Mouse (Mus musculus) CD4-positive, CD25-positive, alpha-beta regulatory T cell, adult 2 months (primary cell): ENCODE data around the gene Gzmd.
"Not testable (repeated sequence)": the region's sequence is repeated elsewhere in the genome, so short reads cannot be mapped to it uniquely, and the experiment has no call there.

Source experiments
- DNase-seq: peaks from one replicate; pipeline ENCODE4 v3.0.0-alpha.2; 2012; ENCODE audit warnings: low read depth, low spot score

The Gzmd gene

GRCm38 (mm10) chr14:56132508-56132907 is at the start of gene Gzmd:
Gene Gzmd (minus strand): TSS chr14:56132608.
- not testable (repeated sequence) for DNase-seq

DNA sequence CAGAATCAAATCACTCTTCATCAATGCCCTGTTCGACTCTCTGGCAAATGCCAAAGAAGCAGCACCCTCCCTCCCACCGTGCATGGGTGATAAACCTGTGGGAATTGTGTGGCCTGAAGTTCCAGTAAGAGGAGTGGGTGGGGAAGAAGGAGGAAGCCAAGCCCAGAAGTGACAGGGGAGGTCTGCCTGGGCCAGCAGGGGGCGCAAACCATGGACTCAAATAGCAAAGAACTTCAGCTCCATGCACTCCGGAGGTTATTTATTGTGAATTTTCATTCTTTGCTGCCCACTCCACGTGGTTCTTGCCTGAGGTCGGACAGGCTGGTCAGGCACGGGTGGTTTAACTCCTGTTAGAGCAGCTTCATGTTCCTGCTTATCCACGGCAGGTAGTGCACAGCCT is 45.2 kb upstream of the Gzmd start:
- DNase-seq, result peak; percentile 71

- no peak for DNase-seq
Measured at GRCm38 (mm10) chr14:56174499-56174898, 42.1 kb upstream of the Gzmd start, which contains the start of gene Gzmn. Gene Gzmn (minus strand): TSS chr14:56174599.

DNA sequence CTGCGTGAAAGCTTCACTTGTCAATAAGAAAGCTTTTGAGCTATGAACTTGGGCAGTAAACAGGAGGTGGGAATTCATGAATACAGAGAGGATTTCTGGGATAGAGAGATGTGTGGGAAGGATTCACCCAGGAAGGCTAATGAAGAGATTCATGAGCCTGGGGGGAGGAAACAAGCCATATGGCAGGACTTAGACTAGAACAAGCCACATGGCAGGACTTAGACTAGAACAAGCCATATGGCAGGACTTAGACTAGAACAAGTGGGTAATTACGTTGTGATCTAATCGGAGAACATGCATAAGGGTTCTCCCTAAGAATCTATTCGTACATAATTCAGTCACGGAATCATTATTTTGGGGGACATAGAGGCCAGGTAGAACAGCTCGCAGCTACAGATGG is 41.0 kb upstream of the Gzmd start:
- DNase-seq, result no peak

GRCm38 (mm10) chr14:56172744-56173143 is 40.3 kb upstream of the Gzmd start:
- no peak for DNase-seq

DNA sequence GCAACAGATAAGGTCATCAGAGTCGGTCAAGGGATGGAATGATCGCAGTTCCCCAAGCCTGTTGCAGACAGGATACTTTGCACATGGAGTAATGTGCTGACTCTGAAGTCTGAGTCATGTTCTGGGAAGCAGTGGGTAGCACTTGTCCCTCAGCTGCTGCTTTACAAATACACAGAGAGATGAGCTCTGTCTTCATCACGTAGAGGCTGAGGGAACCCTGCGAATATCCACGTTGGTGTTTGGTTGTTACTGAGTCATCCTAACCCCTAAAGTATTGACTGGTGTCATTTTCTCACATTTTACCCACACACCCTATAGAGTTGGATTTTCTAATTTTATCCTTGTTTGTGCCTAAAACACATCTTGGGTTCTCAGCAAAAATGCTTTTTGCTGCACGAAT is 35.6 kb upstream of the Gzmd start:
- no peak for DNase-seq

- no peak for DNase-seq
Measured at GRCm38 (mm10) chr14:56162109-56162508, 29.7 kb upstream of the Gzmd start.

DNA sequence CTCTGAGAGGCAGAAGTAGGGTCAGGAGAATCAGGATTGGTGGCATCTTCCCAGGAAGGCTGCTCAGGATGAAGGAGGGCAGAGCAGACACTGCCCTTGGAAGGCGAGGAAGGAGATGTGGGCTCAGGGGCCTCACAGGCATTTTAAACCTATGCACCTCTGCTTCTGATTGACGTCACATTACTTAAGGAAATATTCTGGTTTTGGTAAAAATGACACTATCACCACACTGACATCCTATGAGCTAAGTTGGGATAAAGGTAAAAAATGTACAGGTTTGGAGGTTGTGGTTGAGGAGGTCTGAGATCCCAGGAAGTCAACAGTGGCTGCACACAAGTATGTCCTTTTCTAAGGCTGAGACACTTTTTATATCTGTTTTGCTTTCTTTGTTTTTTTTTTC is 27.1 kb upstream of the Gzmd start, which contains the start of gene Gzmg:
Gene Gzmg (minus strand): TSS at position 101 of the 400 bp plus-strand sequence.
- not testable (repeated sequence) for DNase-seq

DNA sequence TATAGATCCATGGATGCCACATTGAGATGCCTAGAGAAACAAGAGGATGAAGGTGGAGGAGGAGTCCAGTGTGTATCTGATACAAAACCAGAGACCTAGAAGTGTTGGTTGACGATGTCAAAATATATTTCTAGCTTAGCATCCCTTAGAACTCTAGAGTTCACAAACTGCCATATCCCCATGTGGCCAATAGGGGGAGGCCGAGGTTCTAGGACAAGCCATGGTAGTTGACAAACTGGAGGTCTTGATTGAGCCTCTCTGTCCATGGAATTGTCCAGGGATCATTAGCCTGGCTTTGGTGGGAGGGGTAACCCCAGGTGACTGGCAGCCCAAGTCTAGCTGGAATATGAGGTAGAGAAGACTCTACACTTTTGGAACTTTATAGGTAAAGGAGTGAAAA is 22.9 kb upstream of the Gzmd start:
- peak; percentile 24 for DNase-seq

GRCm38 (mm10) chr14:56133675-56134074 is 1.3 kb upstream of the Gzmd start:
- DNase-seq, result not testable (repeated sequence)

- DNase-seq, result peak; percentile 7
Measured at GRCm38 (mm10) chr14:56128341-56128740, 4.1 kb downstream of the Gzmd start.

DNA sequence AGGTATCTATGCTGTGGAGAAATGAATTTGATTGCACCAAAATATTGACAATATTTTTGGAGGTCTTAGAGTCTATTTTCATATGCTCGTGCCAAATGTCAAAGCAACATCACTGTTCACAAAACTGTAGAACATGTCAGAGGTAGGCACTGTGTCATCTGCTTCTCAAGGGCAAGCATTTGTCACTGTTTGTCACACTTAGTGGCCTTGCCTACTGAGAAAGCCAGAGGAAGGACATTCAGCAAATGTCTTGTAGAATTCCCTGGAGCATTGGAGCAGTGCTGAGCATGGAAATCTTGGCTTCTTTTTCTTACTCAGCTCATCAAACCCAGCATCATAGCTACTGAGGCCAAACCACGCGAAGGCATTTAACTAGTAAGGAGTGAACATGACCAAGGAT is 8.9 kb downstream of the Gzmd start:
- DNase-seq, result no peak

GRCm38 (mm10) chr14:56120525-56120924 is 11.9 kb downstream of the Gzmd start, which contains the start of gene Gzme:
Gene Gzme (minus strand): TSS chr14:56120625.
- no peak for DNase-seq

DNA sequence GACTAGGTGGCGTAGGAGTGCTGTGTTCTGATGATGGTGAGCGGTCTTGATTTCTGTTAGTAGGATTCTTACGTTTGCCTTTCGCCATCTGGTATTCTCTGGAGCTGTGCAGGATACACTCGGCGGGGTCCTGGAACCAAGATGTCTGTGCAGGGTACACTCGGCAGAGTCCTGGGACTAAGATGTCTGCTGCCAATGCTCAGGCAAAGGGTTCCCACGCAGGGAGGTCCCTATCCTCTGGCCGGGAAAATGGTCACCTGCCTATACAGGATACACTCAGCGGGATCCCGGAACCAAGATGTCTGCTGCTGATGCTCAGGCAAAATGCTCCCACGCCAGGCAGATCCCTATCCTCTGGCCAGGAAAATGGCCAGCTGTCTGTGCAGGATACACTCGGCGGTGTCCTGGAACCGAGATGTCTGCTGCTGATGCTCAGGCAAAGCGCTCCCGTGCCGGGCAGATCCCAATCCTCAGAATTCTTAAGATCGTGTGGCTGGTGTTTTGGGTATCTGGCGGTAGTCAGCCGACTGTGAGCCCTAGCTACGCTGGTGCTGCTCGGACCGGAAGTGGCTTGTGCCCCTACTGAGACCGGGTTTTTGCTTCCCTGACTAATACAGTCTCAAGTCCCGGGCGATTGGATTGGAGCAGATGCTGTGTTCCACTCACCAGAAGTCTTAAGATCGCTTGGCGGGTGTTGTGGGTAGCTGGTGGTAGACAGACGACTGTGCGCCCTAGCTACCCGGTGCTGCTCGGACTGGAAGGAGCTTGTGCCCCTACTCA is 16.7 kb downstream of the Gzmd start:
- not testable (repeated sequence) for DNase-seq

DNA sequence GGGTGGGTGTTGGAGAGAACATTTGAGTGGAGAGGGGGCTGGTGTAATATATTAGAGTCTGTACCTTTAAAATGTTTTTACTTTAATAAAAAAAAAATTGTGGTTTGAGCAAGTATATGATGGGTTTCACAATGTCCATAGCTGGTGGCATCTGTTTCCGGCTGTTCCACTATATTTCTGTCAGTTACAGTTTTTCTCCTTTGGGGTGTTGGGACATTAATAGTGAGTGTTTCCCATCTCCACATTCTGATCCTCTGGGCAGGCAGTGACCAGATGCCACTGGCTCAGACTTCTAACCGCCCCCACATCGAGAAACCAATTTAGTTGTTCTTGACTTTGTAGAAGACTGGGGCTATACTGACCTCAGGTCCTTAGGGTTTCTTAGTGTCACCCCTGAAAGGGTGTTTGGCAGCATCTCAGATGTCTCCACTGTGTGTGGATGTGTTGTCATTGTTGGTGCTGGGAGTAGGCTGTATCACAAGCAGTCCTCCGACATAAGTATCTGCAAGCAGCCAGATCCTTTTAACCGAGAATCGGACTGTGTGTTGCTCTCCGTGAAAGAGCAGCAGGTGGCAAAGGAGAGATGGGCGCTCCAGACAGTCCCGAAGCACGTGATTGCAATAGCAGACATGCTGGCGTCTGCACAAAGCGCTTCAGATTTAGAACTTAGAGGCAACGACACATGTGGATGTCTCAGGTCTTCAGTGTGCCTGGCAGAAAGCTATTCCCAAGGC is 26.8 kb downstream of the Gzmd start:
- no peak for DNase-seq

DNA sequence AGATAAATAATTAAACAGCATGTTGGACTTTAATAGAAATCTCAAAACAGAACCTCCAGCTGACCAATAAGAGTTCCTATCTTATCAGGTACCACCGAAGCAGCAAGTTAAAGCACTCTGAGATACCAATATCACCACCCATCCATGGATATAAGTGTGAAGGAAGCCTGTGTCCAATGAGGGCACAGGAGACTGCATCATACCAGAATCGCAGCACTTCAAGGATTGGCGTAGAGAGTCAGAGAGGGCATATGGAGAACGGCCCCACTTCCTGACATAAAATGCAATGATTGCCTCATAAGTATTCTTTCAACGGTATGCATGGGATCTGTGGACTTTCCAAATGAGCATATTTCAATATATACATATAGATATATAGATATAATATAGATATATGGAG is 27.4 kb downstream of the Gzmd start:
- DNase-seq, result no peak

GRCm38 (mm10) chr14:56103452-56103851 is 29.0 kb downstream of the Gzmd start:
- DNase-seq, result no peak

GRCm38 (mm10) chr14:56102386-56102785 is 30.0 kb downstream of the Gzmd start, which contains the start of gene Ctsg:
Gene Ctsg (minus strand): TSS chr14:56102574.
- no peak for DNase-seq

DNA sequence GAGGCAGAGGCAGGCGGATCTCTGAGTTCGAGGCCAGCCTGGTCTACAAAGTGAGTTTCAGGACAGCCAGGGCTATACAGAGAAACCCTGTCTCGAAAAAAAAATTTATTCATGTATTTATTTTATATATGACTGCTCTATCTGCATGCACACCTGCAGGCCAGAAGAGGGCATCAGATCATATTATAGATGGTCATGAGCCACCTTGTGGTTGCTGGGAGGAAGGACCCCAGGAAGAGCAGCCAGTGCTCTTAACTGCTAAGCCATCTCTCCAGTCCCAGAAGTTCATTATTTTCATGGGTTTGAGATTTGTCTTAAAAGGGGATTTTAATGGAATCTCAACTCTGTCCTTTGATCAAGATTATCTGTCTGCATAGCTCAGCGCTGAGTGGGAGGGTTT is 33.5 kb downstream of the Gzmd start:
- peak; percentile 43 for DNase-seq

DNA sequence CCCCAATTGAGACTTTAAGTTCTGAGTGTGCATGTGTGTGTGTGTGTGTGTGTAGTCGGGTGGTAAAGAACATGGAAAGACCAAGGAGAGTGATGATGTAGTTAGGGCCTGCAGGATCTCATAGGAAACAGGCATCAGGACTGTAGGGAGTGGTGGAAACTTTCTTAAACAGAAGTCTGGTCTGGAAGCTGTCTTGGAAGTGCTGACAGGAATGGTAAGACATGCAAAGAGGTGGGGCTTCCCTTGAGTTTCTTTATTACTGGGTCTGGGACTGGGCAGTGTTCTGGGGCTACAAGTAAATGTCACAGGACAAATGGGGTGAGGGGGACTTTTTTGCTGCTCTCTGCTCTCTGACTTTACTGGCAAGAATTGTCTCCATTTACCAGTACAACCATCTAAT is 34.8 kb downstream of the Gzmd start:
- DNase-seq, result no peak

- DNase-seq, result no peak
Measured at GRCm38 (mm10) chr14:56093353-56093752, 39.1 kb downstream of the Gzmd start.

- no peak for DNase-seq
Measured at GRCm38 (mm10) chr14:56086711-56087110, 45.7 kb downstream of the Gzmd start.

GRCm38 (mm10) chr14:56085167-56085566 is 47.2 kb downstream of the Gzmd start, which contains the start of gene Mcpt8:
Gene Mcpt8 (minus strand): TSS chr14:56085273.
- DNase-seq, result no peak
